In genomic region chr10:17726373-17726720, GRCm38 (mm10) we compare ENCODE assay signal across 8 mouse cellular contexts. TPM values are rescaled to one million over a fixed set of nuclear protein-coding genes. Genes with fewer than 3 reads are reported as not detected.
A peak's percentile ranks its signal among the peaks of the same experiment; 100 is the strongest.
DNase-seq lines count a peak whose midpoint lies in the region; ATAC-seq lines count a peak whose summit lies in the region.

No protein-coding gene starts in this region.

- H3K4me2 ChIP-seq in liver, embryonic 11.5 days, result peak overlapping the region; percentile 45; the same call in 1 of the 2 replicates
- H3K4me2 ChIP-seq in stomach, embryonic 15.5 days, result peak overlapping the region; percentile 40

- ATAC-seq in liver, embryonic 11.5 days (replicated peaks; ENCODE audit: low FRiP score), result no peak
- ATAC-seq in stomach, embryonic 15.5 days (ENCODE audit: insufficient read depth, low FRiP score, low read depth), result no peak
- no peak for ATAC-seq in monocyte, adult 5-6 weeks (replicated peaks; ENCODE audit: insufficient number of reproducible peaks, low FRiP score, low TSS enrichment, poor library complexity, severe bottlenecking)

- no peaks in the 10 kb centered on the region for H3K9me3 ChIP-seq in hindbrain, embryonic 10.5 days
- no peaks in the 10 kb centered on the region for H3K9me3 ChIP-seq in liver, embryonic 11.5 days (ENCODE audit: control insufficient read depth, low read length)
- H3K9me3 ChIP-seq in stomach, embryonic 15.5 days, result no peaks in the 10 kb centered on the region

- peak overlapping the region; percentile 94 for H3K4me3 ChIP-seq in hindbrain, embryonic 10.5 days
- no peak overlapping the region for H3K4me3 ChIP-seq in liver, embryonic 11.5 days (ENCODE audit: low read depth, low read length)
- no peak overlapping the region for H3K4me3 ChIP-seq in stomach, embryonic 15.5 days (replicated peaks)

- peaks cover 39% of the 10 kb centered on the region for H3K4me1 ChIP-seq in hindbrain, embryonic 10.5 days (replicated peaks)
- H3K4me1 ChIP-seq in liver, embryonic 11.5 days (replicated peaks; ENCODE audit: control insufficient read depth, insufficient read depth, low read length), result peaks cover 8% of the 10 kb centered on the region
- H3K4me1 ChIP-seq in stomach, embryonic 15.5 days, result peaks cover 8% of the 10 kb centered on the region

- intact Hi-C loops in left cerebral cortex, postnatal 36 days (cut with DNase I), result loop anchor here (10.0 kb wide), 5 partner anchors 332 to 1142 kb away; no protein-coding TSS in a partner anchor

- WGBS in hindbrain, embryonic 10.5 days, result 46% methylated on average over 2 of the region's 2 CpGs
- 58% methylated on average over 2 of the region's 2 CpGs for WGBS in liver, embryonic 11.5 days
- WGBS in stomach, embryonic 15.5 days, result 82% methylated on average over 2 of the region's 2 CpGs

- H3K27me3 ChIP-seq in hindbrain, embryonic 10.5 days (ENCODE audit: insufficient read depth, poor library complexity, severe bottlenecking), result no peaks in the 10 kb centered on the region
- H3K27me3 ChIP-seq in liver, embryonic 11.5 days (replicated peaks; ENCODE audit: control insufficient read depth, insufficient read depth, low read length), result no peaks in the 10 kb centered on the region
- no peaks in the 10 kb centered on the region for H3K27me3 ChIP-seq in stomach, embryonic 15.5 days (replicated peaks)

- peak; percentile 8 to 17 for DNase-seq in left cerebral cortex, postnatal 36 days (ENCODE audit: low spot score in 2 of 2)
- DNase-seq in left cerebral cortex, adult 9 months (ENCODE audit: low spot score in 2 of 2), result no peak
- DNase-seq in cerebellum, postnatal 14 days, result peak; percentile 21 to 59
- DNase-seq in hindbrain, embryonic 10.5 days (ENCODE audit: low spot score), result no peak
- DNase-seq in liver, embryonic 11.5 days (ENCODE audit: low spot score), result no peak
- no peak for DNase-seq in testis, postnatal 14 days (ENCODE audit: low spot score)

- peak overlapping the region; percentile 60; the same call in 1 of the 2 replicates for H3K27ac ChIP-seq in hindbrain, embryonic 10.5 days
- peak overlapping the region; percentile 28; the same call in 1 of the 2 replicates for H3K27ac ChIP-seq in liver, embryonic 11.5 days (ENCODE audit: low read depth, low read length)
- H3K27ac ChIP-seq in stomach, embryonic 15.5 days, result no peak overlapping the region

- peaks cover 16% of the 10 kb centered on the region for H3K36me3 ChIP-seq in hindbrain, embryonic 10.5 days
- H3K36me3 ChIP-seq in liver, embryonic 11.5 days (ENCODE audit: control insufficient read depth, insufficient read depth, low read length), result peaks cover 3% of the 10 kb centered on the region; the same call in 1 of the 2 replicates
- no peaks in the 10 kb centered on the region for H3K36me3 ChIP-seq in stomach, embryonic 15.5 days

- no peak overlapping the region for H3K9ac ChIP-seq in liver, embryonic 11.5 days (ENCODE audit: low read depth, low read length)
- H3K9ac ChIP-seq in stomach, embryonic 15.5 days, result no peak overlapping the region

RNA-seq across cellular contexts. Expression of gene Cited2, which starts 3.3 kb away (rescaled TPM):
- total RNA-seq in left cerebral cortex, postnatal 36 days (2021), result 10 to 100 TPM; 44.2 to 45.0 TPM
- 76.3 and 113 TPM in 2 replicates for polyA plus RNA-seq in hindbrain, embryonic 10.5 days (2016; fragmentation: Nextera tagmentation; extraction: Ambion mirVana)
- 50.7 and 50.8 TPM in 2 replicates for polyA plus RNA-seq in liver, embryonic 11.5 days (2014; fragmentation: Nextera tagmentation; extraction: Ambion mirVana)
- polyA plus RNA-seq in stomach, embryonic 15.5 days (2015; fragmentation: Nextera tagmentation; extraction: Ambion mirVana), result 35.6 and 36.7 TPM in 2 replicates
- total RNA-seq in monocyte, adult 5-6 weeks (2017), result 29.2 to 39.7 TPM (median 32.6 TPM) in 3 replicates

Comparison
In these comparisons a context has a peak if more than half of its experiments do, and no peak if none do; other contexts are left out.
1. DNase-seq: peak in left cerebral cortex, postnatal 36 days (2 of 2) and cerebellum, postnatal 14 days (2 of 2); none in left cerebral cortex, adult 9 months (0 of 2), hindbrain, embryonic 10.5 days (single experiment), liver, embryonic 11.5 days (single experiment) and testis, postnatal 14 days (single experiment).